Mouse (Mus musculus): ENCODE measurements around the gene Lcorl. TPM values are rescaled to one million over a fixed set of nuclear protein-coding genes. Genes with fewer than 3 reads are reported as not detected.

Gene Lcorl
- total RNA-seq (2012; rRNA removed), result 3.8 and 5.8 TPM in 2 replicates
- total RNA-seq (2014; rRNA removed), result 5.6 and 7.4 TPM in 2 replicates
- 4.1 and 4.2 TPM in 2 replicates for polyA plus RNA-seq (2012; ENCODE audit: insufficient read length, low read depth)

DNA sequence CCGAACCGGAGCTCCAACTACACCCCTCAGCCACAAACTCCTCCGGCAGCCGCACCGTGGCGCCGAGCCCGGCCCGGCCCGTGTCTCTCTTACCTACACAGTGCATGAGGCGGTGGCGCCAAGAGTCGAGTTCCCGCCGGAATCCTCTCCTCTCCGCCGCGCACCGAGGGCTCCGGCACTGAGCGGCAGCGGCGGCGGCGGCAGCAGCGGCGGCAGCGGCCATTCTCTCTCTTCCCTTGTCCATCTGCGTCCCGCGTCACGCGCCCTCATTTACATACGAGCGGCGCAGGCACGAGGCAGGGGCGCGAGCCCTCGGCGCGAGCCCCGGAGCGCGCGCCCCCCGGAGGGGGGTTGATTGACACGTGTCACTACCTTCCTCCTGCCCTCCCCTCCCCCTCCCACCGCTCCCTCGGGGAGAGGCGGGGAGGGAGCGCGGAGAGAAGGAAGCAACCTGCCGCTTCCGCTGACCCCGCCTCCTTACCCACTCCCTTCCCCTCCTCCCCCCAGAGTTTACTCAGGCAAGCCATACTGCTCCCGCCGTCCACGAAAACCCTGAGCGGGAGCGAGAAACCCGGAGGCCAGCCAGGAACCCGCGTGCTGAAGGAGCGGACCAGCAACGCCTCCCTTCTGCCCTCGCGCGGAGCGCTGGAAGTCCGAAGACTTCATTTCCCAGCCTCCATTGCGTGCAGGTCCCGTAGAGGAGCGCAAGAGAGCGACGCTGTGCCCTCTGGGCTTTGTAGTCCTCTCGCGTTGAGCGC lies at the start of gene Lcorl:
TSS of gene Lcorl (minus strand) at position 362 of the 758 bp plus-strand sequence.
- peaks cover 5% of the 10 kb centered on the region; the same call in 1 of the 2 replicates for H3K79me2 ChIP-seq (replicated peaks; ENCODE audit: control insufficient read depth, extremely low read depth, insufficient read depth, poor library complexity, severe bottlenecking)
- peak within 1 kb of the TSS; percentile 94 for H3K9ac ChIP-seq (ENCODE audit: insufficient read depth, low read depth)
- peak; percentile 93 for DNase-seq (ENCODE audit: extremely low read depth)
- H3K27ac ChIP-seq (ENCODE audit: insufficient read depth, low read depth), result peak within 1 kb of the TSS; percentile 78
- H3K4me2 ChIP-seq (ENCODE audit: insufficient read depth, low read depth, poor library complexity, severe bottlenecking), result peak within 1 kb of the TSS; percentile 62
- TF ChIP-seq KAT2A (IDR thresholded peaks at IDR 0.05; ENCODE audit: insufficient replicate concordance, low read length) (peak; percentile 96; the same call in 1 of the 2 replicates), ZNF384 (IDR thresholded peaks at IDR 0.05; ENCODE audit: low read depth, low read length) (no peak), TCF12 (IDR thresholded peaks at IDR 0.05; ENCODE audit: low read depth, low read length) (peak; percentile 74), SIN3A (IDR thresholded peaks at IDR 0.05; ENCODE audit: low read length) (peak; percentile 36), UBTF (IDR thresholded peaks at IDR 0.05; ENCODE audit: low read depth, low read length) (0 out of 2 replicates have a peak, but pooled peaks have one; percentile 36), MAZ (IDR thresholded peaks at IDR 0.05; ENCODE audit: low read depth, low read length) (peak; percentile 96), RCOR1 (conservative IDR thresholded peaks at IDR 0.05; ENCODE audit: low read depth, low read length) (no peak), HCFC1 (IDR thresholded peaks at IDR 0.05; ENCODE audit: low read depth, low read length) (peak; percentile 100), USF2 (conservative IDR thresholded peaks at IDR 0.05; ENCODE audit: low read depth, low read length) (no peak; the same call in 1 of the 2 replicates), JUN (IDR thresholded peaks at IDR 0.05; ENCODE audit: insufficient read depth, low read depth, low read length) (no peak), MYC (IDR thresholded peaks at IDR 0.05; ENCODE audit: low read depth, low read length) (peak; percentile 75; the same call in 1 of the 2 replicates), MXI1 (IDR thresholded peaks at IDR 0.05; ENCODE audit: low read depth, low read length) (peak; percentile 65; the same call in 1 of the 2 replicates), GABPA (IDR thresholded peaks at IDR 0.05; ENCODE audit: insufficient replicate concordance, low read depth, low read length) (peak; percentile 86; the same call in 1 of the 2 replicates), IRF4 (IDR thresholded peaks at IDR 0.05; ENCODE audit: low read depth, low read length) (peak; percentile 58; the same call in 1 of the 2 replicates), EP300 (IDR thresholded peaks at IDR 0.05; ENCODE audit: low read length) (no peak; the same call in 1 of the 2 replicates), ETS1 (conservative IDR thresholded peaks at IDR 0.05; ENCODE audit: low read depth, low read length) (peak; percentile 53), USF1 (IDR thresholded peaks at IDR 0.05; ENCODE audit: low read depth, low read length) (peak; percentile 64), ZMIZ1 (IDR thresholded peaks at IDR 0.05; ENCODE audit: low read depth, low read length) (no peak), TBP (conservative IDR thresholded peaks at IDR 0.05; ENCODE audit: low read depth, low read length) (0 out of 2 replicates have a peak, but pooled peaks have one; percentile 43), MEF2A (IDR thresholded peaks at IDR 0.05; ENCODE audit: borderline replicate concordance, low read depth, low read length) (peak; percentile 37; the same call in 1 of the 2 replicates), MAX (IDR thresholded peaks at IDR 0.05; ENCODE audit: low read length) (peak; percentile 83; the same call in 1 of the 2 replicates), NRF1 (IDR thresholded peaks at IDR 0.05; ENCODE audit: low read depth, low read length) (peak; percentile 44; the same call in 1 of the 2 replicates), POLR2A (IDR thresholded peaks at IDR 0.05; ENCODE audit: low read depth, low read length) (peak; percentile 53), CHD2 (IDR thresholded peaks at IDR 0.05; ENCODE audit: low read length) (peak; percentile 87), ZKSCAN1 (IDR thresholded peaks at IDR 0.05; ENCODE audit: borderline replicate concordance, low read depth, low read length) (no peak), NELFE (IDR thresholded peaks at IDR 0.05; ENCODE audit: low read depth, low read length) (peak; percentile 64), BHLHE40 (IDR thresholded peaks at IDR 0.05; ENCODE audit: low read depth, low read length) (peak; percentile 96), JUND (conservative IDR thresholded peaks at IDR 0.05; ENCODE audit: low read depth, low read length) (no peak), ELF1 (IDR thresholded peaks at IDR 0.05; ENCODE audit: low read depth, low read length) (peak; percentile 72)
- H3K36me3 ChIP-seq (replicated peaks in 1 of 2; ENCODE audit: control insufficient read depth in 1 of 2, insufficient read depth in 1 of 2, low read length in 1 of 2), result no peaks in the 10 kb centered on the region
- dilution Hi-C loops (cut with MboI; ENCODE audit: extremely low pct_ligation_motif_present, extremely low pct_unique_long_range_greater_than_20kb, low sequenced_read_pairs), result no loop called here
- H3K4me3 ChIP-seq (replicated peaks in 1 of 3; ENCODE audit: low read depth in 2 of 3, low read length in 2 of 3, poor library complexity in 1 of 3), result peak within 1 kb of the TSS; percentile 66 to 97 (median 76)
- H3K27me3 ChIP-seq (replicated peaks), result no peaks in the 10 kb centered on the region
- H3K4me1 ChIP-seq (ENCODE audit: control insufficient read depth in 1 of 2, insufficient read depth in 2 of 2), result no peaks in the 10 kb centered on the region; a peak in 1 of 4 replicates
- no peaks in the 10 kb centered on the region for H3K9me3 ChIP-seq (replicated peaks; ENCODE audit: low read length)
- in situ Hi-C loops (cut with MboI; ENCODE audit: low pct_ligation_motif_present, low pct_unique_long_range_greater_than_20kb, low sequenced_read_pairs), result no loop called here
